Mouse (Mus musculus) hindbrain, postnatal 0 days (tissue): ENCODE results near the gene Pik3c2a. TPM values are rescaled to one million over a fixed set of nuclear protein-coding genes. Genes with fewer than 3 reads are reported as not detected.

Experiments used
- ATAC-seq: fragments of 200-750 bp; cut with Nextera tagmentation; 2 replicates; pipeline ENCODE4 v1.8.0; 2017; ENCODE audit warnings: mild to moderate bottlenecking, moderate TSS enrichment, moderate library complexity
- DNase-seq: peaks from one replicate; pipeline ENCODE4 v3.0.0-alpha.2; 2015; ENCODE audit warnings: low spot score
- H3K27ac ChIP-seq: fragments of 300-500 bp; sonication (generic); 2 replicates; pipeline ENCODE4 v1.5.1; 2014; ENCODE audit warnings: mild to moderate bottlenecking
- H3K27me3 ChIP-seq: fragments of 300-500 bp; sonication (generic); 2 replicates; pipeline ENCODE4 v1.6.1; 2014; ENCODE audit warnings: low read length, mixed read lengths; ENCODE audit not compliant: insufficient read depth
- H3K36me3 ChIP-seq: fragments of 300-500 bp; sonication (generic); 2 replicates; pipeline ENCODE4 v1.6.1; 2014; ENCODE audit warnings: low read length, mixed read lengths; ENCODE audit not compliant: insufficient read depth
- H3K4me1 ChIP-seq: fragments of 300-500 bp; sonication (generic); 2 replicates; pipeline ENCODE4 v1.6.1; 2014; ENCODE audit warnings: antibody characterized with exemption, low read length, mixed read lengths; ENCODE audit not compliant: insufficient read depth
- H3K4me2 ChIP-seq: fragments of 300-500 bp; sonication (generic); 2 replicates; pipeline ENCODE4 v1.6.1; 2014; ENCODE audit warnings: low read depth, mild to moderate bottlenecking, low read length, moderate library complexity, mixed read lengths
- H3K4me3 ChIP-seq: fragments of 300-500 bp; sonication (generic); 2 replicates; pipeline ENCODE4 v1.5.1; 2014; ENCODE audit warnings: low read length
- H3K9ac ChIP-seq: fragments of 300-500 bp; sonication (generic); replicated peaks from 2 replicates; pipeline ENCODE4 v1.6.1; 2014; ENCODE audit warnings: mild to moderate bottlenecking, low read length, moderate library complexity, mixed read lengths
- H3K9me3 ChIP-seq: fragments of 300-500 bp; sonication (generic); 2 replicates; pipeline ENCODE4 v1.6.1; 2016; ENCODE audit warnings: low read length, mixed read lengths
- CTCF ChIP-seq: IDR thresholded peaks from 2 replicates; pipeline ENCODE4 v1.5.1; 2016; ENCODE audit warnings: antibody characterized with exemption, control low read depth, low read depth
- WGBS: fragments of 180-500 bp; shearing (Covaris S2); extraction: QIAGEN DNeasy Blood & Tissue Kit; methylation state at CpG from one replicate; pipeline ENCODE4 v1.1.7; 2014; 5-methylcytosine and 5-hydroxymethylcytosine counted together
- polyA plus RNA-seq: library from polyadenylated mRNA; unstranded; fragments of >200 nt; fragmentation: Nextera tagmentation; extraction: Ambion mirVana; gene quantifications from 2 replicates; pipeline ENCODE4 v1.2.1, GENCODE M21; 2015
- total RNA-seq: library from RNA; depleted of rRNA; stranded (reverse); fragments of >200 nt; gene quantifications from 2 replicates; pipeline ENCODE4 v1.2.3, GENCODE M21; 2014

Pik3c2a gene
- total and polyA plus RNA-seq, 2 experiments from 2014 or later, result 9.5 to 24.3 TPM

DNA sequence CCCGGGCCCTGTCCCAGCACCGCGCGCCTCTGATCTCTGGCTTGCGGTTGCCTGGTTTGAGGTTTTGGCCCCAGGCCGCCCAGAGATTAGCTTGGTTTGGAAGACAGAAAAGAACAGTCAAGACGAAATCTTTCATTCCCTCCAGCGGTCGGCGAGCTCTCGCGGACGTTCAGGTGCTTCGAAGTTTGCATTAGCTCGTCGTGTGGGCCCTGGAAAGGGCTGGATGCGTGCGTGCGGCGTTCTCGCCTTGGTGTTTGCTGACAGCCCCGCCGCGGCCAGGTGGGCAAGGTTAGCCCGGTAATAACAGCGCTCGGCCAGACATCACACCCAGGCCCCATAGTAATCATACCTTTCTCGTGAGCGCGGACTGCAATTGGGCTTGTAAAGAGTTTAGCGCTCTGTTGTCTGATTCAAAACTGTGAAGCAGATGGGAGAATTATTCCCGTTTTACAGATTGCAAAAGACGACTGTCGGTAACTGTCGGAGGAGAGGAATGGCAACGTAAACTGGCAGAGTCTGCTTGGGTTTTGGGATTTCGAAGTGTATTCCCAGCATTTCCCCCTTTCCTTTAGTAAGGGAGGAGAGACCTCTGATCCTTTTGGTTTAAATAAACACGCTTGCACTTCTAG is 562 bp upstream of the Pik3c2a start:
- no peaks in the 10 kb centered on the region; the same call in 1 of the 2 replicates for H3K4me1 ChIP-seq
- DNase-seq, result peak; percentile 61
- H3K4me2 ChIP-seq, result peak overlapping the region; percentile 79
- H3K9ac ChIP-seq, result peak overlapping the region; percentile 57
- H3K27ac ChIP-seq, result peak overlapping the region; percentile 83
- no peaks in the 10 kb centered on the region for H3K27me3 ChIP-seq
- no peaks in the 10 kb centered on the region for H3K9me3 ChIP-seq
- H3K36me3 ChIP-seq, result no peaks in the 10 kb centered on the region
- peak overlapping the region; percentile 55 for H3K4me3 ChIP-seq
- under 1% methylated on average over 38 of the region's 38 CpGs for WGBS
- TF ChIP-seq CTCF, result peak; percentile 2; the same call in 1 of the 2 replicates
- ATAC-seq, result peak; percentile 52

DNA sequence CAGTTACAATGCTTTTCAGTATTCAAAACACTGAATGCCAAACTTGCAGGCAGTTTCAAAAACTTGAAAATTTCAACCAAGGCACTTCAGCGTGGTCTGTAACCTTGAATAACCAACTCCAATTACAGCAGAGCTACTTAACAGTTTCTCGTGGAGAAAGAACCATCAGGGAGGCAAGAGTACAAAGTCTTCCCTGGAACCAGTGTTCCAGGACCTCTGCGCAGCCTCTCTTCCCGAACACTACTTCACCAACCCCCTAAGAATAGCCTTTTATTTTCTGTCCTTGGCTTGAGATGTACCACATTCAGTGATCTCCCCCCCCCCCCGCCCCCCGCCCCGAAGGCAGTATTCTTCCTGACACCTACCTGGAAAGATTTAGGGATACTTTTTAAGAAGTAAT is 1.0 kb downstream of the Pik3c2a start:
- Histone ChIP-seq H3K27me3 (no peaks in the 10 kb centered on the region), H3K9me3 (no peaks in the 10 kb centered on the region), H3K27ac (peak overlapping the region; percentile 83), H3K4me3 (peak overlapping the region; percentile 55), H3K36me3 (no peaks in the 10 kb centered on the region), H3K9ac (peak overlapping the region; percentile 57; the same call in 1 of the 2 replicates), H3K4me2 (peak overlapping the region; percentile 79), H3K4me1 (no peaks in the 10 kb centered on the region; the same call in 1 of the 2 replicates)
- 2% methylated on average over 7 of the region's 7 CpGs for WGBS
- TF ChIP-seq CTCF, result no peak
- no peak for ATAC-seq
- DNase-seq, result peak; percentile 24

DNA sequence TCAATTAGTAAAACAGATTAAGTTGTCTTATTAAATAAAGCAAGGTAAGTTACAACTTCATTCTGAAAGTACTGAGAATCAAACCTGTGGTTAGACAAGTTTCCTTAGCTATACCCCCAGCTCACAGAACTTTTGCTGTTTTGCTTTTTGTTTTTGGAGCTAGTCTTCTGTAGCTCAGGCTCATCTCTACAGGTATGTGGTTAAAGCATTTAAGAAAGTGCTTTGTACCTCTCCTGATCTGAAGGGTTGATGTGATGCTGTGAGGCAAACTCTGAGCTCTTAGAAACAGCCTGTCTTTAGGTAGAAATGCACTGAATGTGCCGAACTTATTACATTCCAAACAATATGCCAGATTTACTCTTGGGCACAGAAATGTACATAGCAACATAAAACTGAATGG is 1.9 kb downstream of the Pik3c2a start:
- no peaks in the 10 kb centered on the region for H3K36me3 ChIP-seq

DNA sequence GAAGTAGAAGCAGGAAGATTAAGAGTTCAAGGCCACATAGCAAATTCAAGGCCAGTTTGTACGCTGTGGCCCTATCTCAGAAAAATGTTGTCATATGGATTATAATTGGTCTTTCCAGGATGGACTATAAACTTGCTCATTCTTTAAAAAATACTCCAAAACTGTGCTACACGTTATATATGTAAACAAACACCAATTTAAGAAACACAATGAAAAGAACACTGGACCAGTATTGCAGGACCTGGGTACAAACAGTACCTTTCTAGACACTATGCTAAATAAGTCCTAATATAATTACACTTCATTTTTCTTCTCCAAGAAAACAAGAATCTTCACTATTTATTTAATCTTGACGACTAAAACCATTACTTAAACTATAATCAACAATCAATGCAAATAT is 11.6 kb downstream of the Pik3c2a start:
- no peaks in the 10 kb centered on the region for H3K27me3 ChIP-seq
- no peak overlapping the region for H3K27ac ChIP-seq
- no peaks in the 10 kb centered on the region for H3K9me3 ChIP-seq
- H3K36me3 ChIP-seq, result no peaks in the 10 kb centered on the region
- H3K4me3 ChIP-seq, result no peak overlapping the region
- no peak for TF ChIP-seq CTCF
- H3K4me2 ChIP-seq, result no peak overlapping the region
- no peaks in the 10 kb centered on the region for H3K4me1 ChIP-seq
- H3K9ac ChIP-seq, result no peak overlapping the region
- DNase-seq (no peak), ATAC-seq (no peak)
- 93% methylated on average over 3 of the region's 3 CpGs for WGBS

More for the DNA sequence above, 1.9 kb downstream of the Pik3c2a start:
- H3K4me1 ChIP-seq, result no peaks in the 10 kb centered on the region; the same call in 1 of the 2 replicates
- TF ChIP-seq CTCF, result no peak
- no peak overlapping the region for H3K4me3 ChIP-seq
- DNase-seq, result no peak
- 0 out of 2 replicates have a peak overlapping the region, but pooled peaks have one; percentile 5 for H3K9ac ChIP-seq
- no peaks in the 10 kb centered on the region for H3K9me3 ChIP-seq
- no peaks in the 10 kb centered on the region for H3K27me3 ChIP-seq
- no peak overlapping the region for H3K27ac ChIP-seq
- ATAC-seq, result no peak
- H3K4me2 ChIP-seq, result peak overlapping the region; percentile 79
- 79% methylated on average over 1 of the region's 1 CpGs for WGBS

DNA sequence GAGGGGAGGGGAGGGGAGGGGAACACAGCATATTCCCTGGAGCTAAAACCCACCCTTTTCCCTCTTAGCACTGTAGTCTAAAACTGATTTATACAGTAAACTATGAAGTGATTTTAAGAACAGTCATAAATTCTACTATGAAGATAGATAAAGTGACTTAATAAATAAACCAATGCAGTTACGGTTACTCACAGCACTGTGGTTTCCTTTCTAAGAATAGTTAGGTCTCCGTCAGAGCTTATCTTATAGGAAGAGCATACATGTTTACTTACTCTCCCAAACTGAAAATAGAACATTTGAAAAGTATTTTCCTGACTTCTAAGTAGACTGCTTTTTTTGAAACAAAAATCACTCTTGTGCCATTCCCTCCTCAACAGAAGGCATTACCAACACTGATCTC is 12.3 kb downstream of the Pik3c2a start:
- no peaks in the 10 kb centered on the region for H3K36me3 ChIP-seq
- no peak overlapping the region for H3K9ac ChIP-seq
- no peaks in the 10 kb centered on the region for H3K27me3 ChIP-seq
- H3K4me2 ChIP-seq, result no peak overlapping the region
- no peak for TF ChIP-seq CTCF
- H3K9me3 ChIP-seq, result no peaks in the 10 kb centered on the region
- no peak overlapping the region for H3K27ac ChIP-seq
- H3K4me1 ChIP-seq, result no peaks in the 10 kb centered on the region
- DNase-seq, result no peak
- WGBS, result 87% methylated on average over 2 of the region's 2 CpGs
- no peak for ATAC-seq
- no peak overlapping the region for H3K4me3 ChIP-seq

DNA sequence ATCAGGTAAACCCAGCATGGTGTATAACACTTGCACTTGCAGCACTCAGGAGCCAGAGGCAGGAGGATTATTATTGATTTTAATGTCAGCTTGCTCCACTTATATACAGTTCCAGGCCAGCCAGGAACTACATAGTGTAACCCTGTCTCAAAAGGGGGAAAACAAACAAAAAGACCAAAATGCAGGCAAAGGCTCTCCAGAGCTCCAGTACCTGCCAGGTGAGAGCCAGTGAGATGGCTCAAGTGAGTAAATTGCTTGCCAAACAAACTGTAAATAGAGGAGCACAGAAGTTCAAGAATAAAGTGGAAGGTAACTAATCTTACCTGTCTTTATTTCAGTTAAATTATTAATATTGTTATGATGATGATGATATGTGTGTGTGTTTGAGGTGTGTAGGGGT is 16.0 kb downstream of the Pik3c2a start:
- Histone ChIP-seq H3K4me3 (no peak overlapping the region), H3K27me3 (no peaks in the 10 kb centered on the region), H3K36me3 (no peaks in the 10 kb centered on the region), H3K27ac (no peak overlapping the region), H3K9me3 (no peaks in the 10 kb centered on the region), H3K4me1 (no peaks in the 10 kb centered on the region), H3K4me2 (no peak overlapping the region), H3K9ac (no peak overlapping the region)
- ATAC-seq (no peak), DNase-seq (no peak)
- TF ChIP-seq CTCF, result no peak

DNA sequence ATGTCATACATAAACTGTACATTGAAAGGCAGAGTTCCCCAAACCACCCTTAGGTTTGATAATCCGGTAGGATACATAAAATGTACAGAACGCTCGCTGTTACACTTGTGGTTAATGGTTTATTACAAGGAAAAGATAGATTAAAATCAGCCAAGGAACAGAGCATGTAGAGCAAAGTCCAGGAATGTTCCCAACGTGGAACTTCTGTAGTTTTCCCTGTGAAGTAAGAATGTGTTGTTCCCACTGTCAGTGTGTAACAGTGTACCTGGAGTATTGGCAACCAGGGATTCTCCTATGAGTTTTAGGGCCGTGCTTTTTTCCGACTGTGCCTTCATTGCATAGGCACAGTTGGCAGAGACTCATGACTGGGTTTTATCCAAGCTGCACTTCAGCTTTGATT is 17.5 kb downstream of the Pik3c2a start:
- Histone ChIP-seq H3K9ac (no peak overlapping the region), H3K4me1 (no peaks in the 10 kb centered on the region), H3K4me3 (no peak overlapping the region), H3K4me2 (no peak overlapping the region), H3K27me3 (no peaks in the 10 kb centered on the region), H3K9me3 (no peaks in the 10 kb centered on the region), H3K27ac (no peak overlapping the region), H3K36me3 (no peaks in the 10 kb centered on the region)
- WGBS, result 83% methylated on average over 6 of the region's 6 CpGs
- DNase-seq (peak; percentile 9), ATAC-seq (no peak)
- TF ChIP-seq CTCF, result no peak
